Mouse (Mus musculus) limb, embryonic 14.5 days (tissue): ENCODE results near the gene Crocc. TPM values are rescaled to one million over a fixed set of nuclear protein-coding genes. Genes with fewer than 3 reads are reported as not detected.
A peak's percentile ranks its signal among the peaks of the same experiment; 100 is the strongest.

Experiments used
- ATAC-seq: fragments of 200-750 bp; cut with Nextera tagmentation; 2 replicates; pipeline ENCODE4 v1.8.0; 2017; ENCODE audit warnings: low read depth, moderate number of reproducible peaks, moderate TSS enrichment; ENCODE audit not compliant: low FRiP score
- DNase-seq: peaks from one replicate; pipeline ENCODE4 v3.0.0-alpha.2; 2015; ENCODE audit warnings: low spot score
- H3K27ac ChIP-seq: fragments of 300-500 bp; sonication (generic); replicated peaks from 2 replicates; pipeline ENCODE4 v1.5.1; 2014; ENCODE audit warnings: low read depth, mild to moderate bottlenecking, low read length, moderate library complexity, mixed read lengths
- H3K27me3 ChIP-seq: fragments of 300-500 bp; sonication (generic); 2 replicates; pipeline ENCODE4 v1.6.1; 2014; ENCODE audit warnings: low read length, mixed read lengths; ENCODE audit not compliant: control insufficient read depth, insufficient read depth
- H3K36me3 ChIP-seq: fragments of 300-500 bp; sonication (generic); 2 replicates; pipeline ENCODE4 v1.6.1; 2014; ENCODE audit warnings: mild to moderate bottlenecking, low read length, moderate library complexity, mixed read lengths; ENCODE audit not compliant: control insufficient read depth, insufficient read depth
- H3K4me1 ChIP-seq: fragments of 300-500 bp; sonication (generic); 2 replicates; pipeline ENCODE4 v1.6.1; 2014; ENCODE audit warnings: antibody characterized with exemption, low read length, mixed read lengths; ENCODE audit not compliant: control insufficient read depth, insufficient read depth
- H3K4me2 ChIP-seq: fragments of 300-500 bp; sonication (generic); replicated peaks from 2 replicates; pipeline ENCODE4 v1.6.1; 2014; ENCODE audit warnings: low read depth, mild to moderate bottlenecking, low read length, moderate library complexity; ENCODE audit not compliant: severe bottlenecking
- H3K4me3 ChIP-seq: fragments of 300-500 bp; sonication (generic); replicated peaks from 2 replicates; pipeline ENCODE4 v1.5.1; 2014; ENCODE audit warnings: low read length
- H3K9ac ChIP-seq: fragments of 300-500 bp; sonication (generic); 2 replicates; pipeline ENCODE4 v1.6.1; 2014; ENCODE audit warnings: mild to moderate bottlenecking, low read depth, low read length, moderate library complexity; ENCODE audit not compliant: severe bottlenecking
- H3K9me3 ChIP-seq: fragments of 300-500 bp; sonication (generic); 2 replicates; pipeline ENCODE4 v1.6.1; 2016; ENCODE audit warnings: low read length; ENCODE audit not compliant: control insufficient read depth
- POLR2A ChIP-seq: fragments of 200-500 bp; IDR thresholded peaks from 2 replicates; pipeline ENCODE4 v1.8.0; 2012; ENCODE audit warnings: inconsistent platforms, mild to moderate bottlenecking, moderate library complexity, borderline replicate concordance; ENCODE audit not compliant: insufficient read depth, insufficient read length; ENCODE audit errors: extremely low read depth
- WGBS: fragments of 180-500 bp; shearing (Covaris S2); extraction: QIAGEN DNeasy Blood & Tissue Kit; methylation state at CpG from one replicate; pipeline ENCODE4 v1.1.7; 2014; 5-methylcytosine and 5-hydroxymethylcytosine counted together
- polyA plus RNA-seq, 2 experiments: library from polyadenylated mRNA; depleted of rRNA in 1 of 2; stranded (reverse) in 1 of 2; unstranded in 1 of 2; fragments of >200 nt; fragmentation: Nextera tagmentation in 1 of 2; extraction: Ambion mirVana in 1 of 2; gene quantifications; 2 replicates each; pipeline versions ENCODE4 v1.2.1 to v1.2.3; 2012 to 2014

Gene Crocc
- polyA plus RNA-seq, 2 experiments, result 5.4 to 25.9 TPM

DNA sequence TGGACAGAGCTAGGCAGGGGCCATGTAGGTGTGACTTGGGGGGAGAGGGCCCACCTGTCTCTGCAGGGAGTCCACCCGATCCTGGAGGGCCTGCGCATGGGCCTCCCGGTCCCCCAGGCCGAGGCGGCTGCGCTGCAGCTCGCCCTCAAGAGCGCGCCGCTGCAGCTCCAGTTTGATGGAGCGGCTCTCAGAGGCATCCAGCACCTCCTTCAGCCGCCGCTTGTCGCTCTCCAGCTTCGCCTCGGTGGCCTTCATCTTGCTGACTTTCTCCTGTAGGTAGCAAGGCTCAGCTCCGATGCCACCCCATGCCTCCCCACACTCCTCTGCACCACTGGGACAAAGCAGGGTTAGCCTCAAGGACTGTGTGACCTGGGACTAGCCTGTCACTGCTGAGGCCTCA is 40.1 kb downstream of the Crocc start:
- WGBS, result 65% methylated on average over 14 of the region's 17 CpGs
- Histone ChIP-seq H3K4me2 (peak overlapping the region; percentile 37; the same call in 1 of the 2 replicates), H3K36me3 (peaks cover 26% of the 10 kb centered on the region)

GRCm38 (mm10) chr4:141017657-141018436 is 42.5 kb downstream of the Crocc start:
- Histone ChIP-seq H3K4me1 (peaks cover 26% of the 10 kb centered on the region), H3K4me2 (no peak overlapping the region), H3K4me3 (no peak overlapping the region), H3K27ac (no peak overlapping the region), H3K36me3 (peaks cover 44% of the 10 kb centered on the region), H3K9me3 (no peaks in the 10 kb centered on the region), H3K27me3 (no peaks in the 10 kb centered on the region), H3K9ac (no peak overlapping the region)
- ATAC-seq (no peak), DNase-seq (no peak)
- 79% methylated on average over 29 of the region's 29 CpGs for WGBS
- no peak for TF ChIP-seq POLR2A

More for the DNA sequence above, 40.1 kb downstream of the Crocc start:
- Histone ChIP-seq H3K4me3 (no peak overlapping the region), H3K27ac (peak overlapping the region; percentile 95), H3K4me1 (peaks cover 25% of the 10 kb centered on the region), H3K9ac (peak overlapping the region; percentile 47; the same call in 1 of the 2 replicates), H3K9me3 (no peaks in the 10 kb centered on the region), H3K27me3 (no peaks in the 10 kb centered on the region)
- no peak for TF ChIP-seq POLR2A
- no peak for ATAC-seq
- no peak for DNase-seq

DNA sequence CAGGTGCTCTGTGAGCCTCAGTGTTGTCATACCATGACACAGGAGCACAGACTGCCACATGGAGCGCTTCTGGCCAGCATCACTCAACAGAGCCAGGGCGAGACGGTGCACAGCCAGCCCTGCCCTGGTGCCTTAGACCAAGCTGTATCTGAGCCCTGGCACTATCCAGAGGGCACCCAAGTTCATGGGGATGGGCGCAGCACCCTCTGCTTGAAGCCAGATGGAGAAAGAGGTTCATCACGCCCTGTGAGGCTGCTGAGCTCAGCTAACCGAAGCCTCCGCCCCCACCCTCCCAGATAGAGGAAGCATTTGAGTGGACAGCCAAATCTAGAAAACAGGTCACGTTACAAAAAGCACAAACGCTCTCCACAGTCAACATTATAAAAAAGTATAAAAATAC is 44.0 kb downstream of the Crocc start:
- H3K9ac ChIP-seq, result no peak overlapping the region
- H3K27ac ChIP-seq, result peak overlapping the region; percentile 52; the same call in 1 of the 2 replicates
- H3K27me3 ChIP-seq, result no peaks in the 10 kb centered on the region
- no peaks in the 10 kb centered on the region for H3K9me3 ChIP-seq
- H3K4me1 ChIP-seq, result peaks cover 37% of the 10 kb centered on the region
- no peak for DNase-seq
- H3K36me3 ChIP-seq, result peaks cover 49% of the 10 kb centered on the region
- WGBS, result 76% methylated on average over 9 of the region's 9 CpGs
- H3K4me3 ChIP-seq, result no peak overlapping the region
- no peak overlapping the region for H3K4me2 ChIP-seq
- ATAC-seq, result no peak
- TF ChIP-seq POLR2A, result no peak

GRCm38 (mm10) chr4:141015356-141015755 is 45.0 kb downstream of the Crocc start:
- Histone ChIP-seq H3K4me3 (no peak overlapping the region), H3K9ac (no peak overlapping the region), H3K27ac (0 out of 2 replicates have a peak overlapping the region, but pooled peaks have one; percentile 26), H3K9me3 (no peaks in the 10 kb centered on the region), H3K4me1 (peaks cover 28% of the 10 kb centered on the region), H3K36me3 (peaks cover 49% of the 10 kb centered on the region), H3K27me3 (no peaks in the 10 kb centered on the region), H3K4me2 (no peak overlapping the region)
- TF ChIP-seq POLR2A, result no peak
- 86% methylated on average over 7 of the region's 7 CpGs for WGBS
- ATAC-seq, result no peak
- no peak for DNase-seq

DNA sequence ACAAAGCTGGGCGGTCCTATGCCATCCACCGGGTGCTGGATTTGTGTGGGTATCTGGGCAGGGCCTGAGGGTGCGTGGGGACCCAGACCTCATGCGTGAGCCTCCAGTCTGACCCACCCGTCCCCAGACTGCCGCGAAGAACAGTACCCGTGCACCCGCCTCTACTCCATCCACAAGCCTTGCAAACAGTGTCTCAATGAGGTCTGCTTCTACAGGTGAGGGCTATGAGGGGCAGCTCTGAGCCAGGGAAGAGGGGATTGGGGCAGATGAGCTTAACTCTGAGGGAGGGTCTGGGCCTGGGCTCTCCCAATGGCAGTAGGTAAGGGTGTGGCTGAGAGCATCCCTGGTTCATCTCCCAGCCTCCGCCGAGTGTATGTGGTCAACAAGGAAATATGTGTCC is 45.5 kb downstream of the Crocc start:
- no peak for TF ChIP-seq POLR2A
- Histone ChIP-seq H3K4me2 (no peak overlapping the region), H3K4me1 (peaks cover 23% of the 10 kb centered on the region), H3K36me3 (peaks cover 49% of the 10 kb centered on the region), H3K4me3 (no peak overlapping the region), H3K27me3 (no peaks in the 10 kb centered on the region), H3K27ac (no peak overlapping the region), H3K9ac (no peak overlapping the region; the same call in 1 of the 2 replicates), H3K9me3 (no peaks in the 10 kb centered on the region)
- no peak for DNase-seq
- no peak for ATAC-seq
- WGBS, result 96% methylated on average over 11 of the region's 11 CpGs
